Mouse (Mus musculus) ES-Bruce4 (cell line): Measurements from ENCODE around the gene Xirp1.

Source experiments
- CTCF ChIP-seq: IDR thresholded peaks from one replicate; pipeline ENCODE4 v1.8.1; 2011; ENCODE audit warnings: low read depth, low read length
- POLR2A ChIP-seq: IDR thresholded peaks from one replicate; pipeline ENCODE4 v1.8.1; 2011; ENCODE audit warnings: low read length; ENCODE audit not compliant: insufficient read depth

GRCm38 (mm10) chr9:120068047-120068446 lies 44.6 kb upstream of the Xirp1 start:
- TF ChIP-seq POLR2A (no peak), CTCF (no peak)
